ENCODE assay signal across 9 mouse cellular contexts in the genomic region with DNA sequence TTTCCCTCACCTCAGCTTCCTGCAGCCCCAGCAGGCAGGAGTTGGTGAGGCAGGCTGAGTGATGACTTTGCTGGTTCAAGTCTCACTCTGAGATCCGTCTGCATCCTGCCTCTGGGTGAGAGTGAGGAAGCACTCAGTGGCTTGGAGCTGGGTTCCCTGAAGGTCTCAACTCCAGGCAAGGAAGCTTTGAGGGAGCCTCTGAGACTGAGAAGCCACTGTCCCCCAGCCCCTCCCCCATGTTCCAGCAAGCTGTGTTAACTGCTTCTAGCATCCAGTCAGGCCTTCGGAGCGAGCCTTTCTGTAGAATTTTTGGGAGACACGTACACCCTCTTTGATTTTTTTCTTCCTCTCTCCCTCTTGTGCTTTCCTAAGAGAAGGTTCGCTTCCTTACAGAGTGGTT. TPM values are rescaled to one million over a fixed set of nuclear protein-coding genes. Genes with fewer than 3 reads are reported as not detected.
DNase-seq lines count a peak whose midpoint lies in the region; ATAC-seq and TF ChIP-seq lines count a peak whose summit lies in the region.
"Had no signal": no experiment of that assay in that cellular context is flagged by ENCODE, and none has a peak within 500 bp of the region (broad histone marks: within the 10 kb centered on the region; RNA-seq: fewer than 3 reads in every experiment).

No protein-coding gene starts in this region.

- H3K4me2 ChIP-seq in midbrain, embryonic 11.5 days: no peak overlapping the region; the same call in 1 of the 2 replicates

- 8% methylated on average over 5 of the region's 5 CpGs for WGBS in midbrain, embryonic 11.5 days

- no peaks in the 10 kb centered on the region for H3K36me3 ChIP-seq in midbrain, embryonic 11.5 days (ENCODE audit: control insufficient read depth, insufficient read depth, low read length)

- H3K9me3 ChIP-seq in midbrain, embryonic 11.5 days (ENCODE audit: control insufficient read depth, low read length): no peaks in the 10 kb centered on the region

- no peak for DNase-seq in gastrocnemius, adult 2 months
- no peak for DNase-seq in gastrocnemius, postnatal 14 days
- DNase-seq in urinary bladder, adult 2 months (ENCODE audit: low spot score): peak; percentile 17
- DNase-seq in urinary bladder, postnatal 36 days (ENCODE audit: low spot score in 2 of 2): no peak
- DNase-seq in midbrain, embryonic 11.5 days (ENCODE audit: low spot score, missing footprints): peak; percentile 90
- DNase-seq in right cerebral cortex, adult 2 months (ENCODE audit: low spot score in 2 of 2): no peak
- no peak for DNase-seq in urinary bladder, postnatal 4 days (ENCODE audit: low spot score in 2 of 2)
- DNase-seq in spleen, adult 18-20 months: no peak

- H3K4me1 ChIP-seq in midbrain, embryonic 11.5 days (ENCODE audit: control insufficient read depth, insufficient read depth, low read length): peaks cover 38% of the 10 kb centered on the region

- TF ChIP-seq CTCF in gastrocnemius, adult 2 months (IDR thresholded peaks at IDR 0.05): no peak

- H3K27ac ChIP-seq in gastrocnemius, adult 2 months: peak overlapping the region; percentile 32; the same call in 1 of the 2 replicates
- H3K27ac ChIP-seq in midbrain, embryonic 11.5 days (ENCODE audit: low read depth, low read length): no peak overlapping the region

- no peak for ATAC-seq in midbrain, embryonic 11.5 days (ENCODE audit: low FRiP score)

- H3K27me3 ChIP-seq in midbrain, embryonic 11.5 days (ENCODE audit: control insufficient read depth, insufficient read depth, low read length): peaks cover 92% of the 10 kb centered on the region

- H3K4me3 ChIP-seq in gastrocnemius, adult 2 months: no peak overlapping the region; the same call in 1 of the 2 replicates
- no peak overlapping the region for H3K4me3 ChIP-seq in midbrain, embryonic 11.5 days (ENCODE audit: low read depth, low read length)

- no peak overlapping the region for H3K9ac ChIP-seq in midbrain, embryonic 11.5 days (ENCODE audit: low read length)

- intact Hi-C loops in gastrocnemius, adult 2 months (cut with DNase I): loop anchor here (5.0 kb wide), 1 partner anchor 321 kb away; no protein-coding TSS in a partner anchor
- intact Hi-C loops in gastrocnemius, postnatal 14 days (cut with DNase I; ENCODE audit: low total_unique reads): loop anchor here (5.0 kb wide), 1 partner anchor 486 kb away; no protein-coding TSS in a partner anchor

RNA-seq across cellular contexts. Expression of a gene that starts 10.9 kb away (rescaled TPM):
- 10 to 100 TPM in 1 of 2 experiments, 1 to 10 TPM in 1; 7.1 to 18.9 TPM for total RNA-seq in gastrocnemius, adult 2 months (2021)
- 1 to 10 TPM; 1.1 to 2.5 TPM for total RNA-seq in gastrocnemius, postnatal 14 days (2021)
- polyA plus RNA-seq in urinary bladder, adult 2 months (2012; rRNA removed): 2.3 and 3.7 TPM in 2 replicates
- 3.1 and 3.7 TPM in 2 replicates for polyA plus RNA-seq in midbrain, embryonic 11.5 days (2014; fragmentation: Nextera tagmentation; extraction: Ambion mirVana)
- total RNA-seq: monocyte, adult 5-6 weeks had no signal

Comparison
In these comparisons a context has a peak if more than half of its experiments do, and no peak if none do; other contexts are left out.
1. DNase-seq: peak in urinary bladder, adult 2 months (single experiment) and midbrain, embryonic 11.5 days (single experiment); none in gastrocnemius, adult 2 months (single experiment), gastrocnemius, postnatal 14 days (single experiment), urinary bladder, postnatal 36 days (0 of 2), right cerebral cortex, adult 2 months (0 of 2), urinary bladder, postnatal 4 days (0 of 2) and spleen, adult 18-20 months (0 of 2).